40 mouse cellular contexts compared by ENCODE assay signal in genomic region chr16:38359857-38360256, GRCm38 (mm10). TPM values are rescaled to one million over a fixed set of nuclear protein-coding genes. Genes with fewer than 3 reads are reported as not detected.
DNase-seq lines count a peak whose midpoint lies in the region; ATAC-seq and TF ChIP-seq lines count a peak whose summit lies in the region.
"Had no signal": no experiment of that assay in that cellular context is flagged by ENCODE, and none has a peak within 500 bp of the region (broad histone marks: within the 10 kb centered on the region; RNA-seq: fewer than 3 reads in every experiment).

No protein-coding gene starts in this region.

- no peak for TF ChIP-seq RAD21 in MEL (IDR thresholded peaks at IDR 0.05; ENCODE audit: low read depth, low read length)

- no peak overlapping the region for H3K4me2 ChIP-seq in heart, postnatal 0 days (ENCODE audit: low read depth, low read length)
- H3K4me2 ChIP-seq in heart, embryonic 11.5 days: no peak overlapping the region
- H3K4me2 ChIP-seq in myocyte (ENCODE audit: low read depth): peak overlapping the region; percentile 39
- H3K4me2 ChIP-seq in midbrain, postnatal 0 days (ENCODE audit: low read depth, low read length, poor library complexity, severe bottlenecking): no peak overlapping the region
- no peak overlapping the region for H3K4me2 ChIP-seq in forebrain, embryonic 16.5 days (ENCODE audit: low read length)
- H3K4me2 ChIP-seq: hindbrain, embryonic 14.5 days; kidney, embryonic 15.5 days; limb, embryonic 13.5 days; liver, embryonic 13.5 days had no signal

- H3K4me3 ChIP-seq in heart, embryonic 10.5 days: no peak overlapping the region
- H3K4me3 ChIP-seq in heart, postnatal 0 days (ENCODE audit: low read depth, low read length): no peak overlapping the region
- H3K4me3 ChIP-seq in heart, embryonic 11.5 days (ENCODE audit: low read depth, low read length): no peak overlapping the region
- H3K4me3 ChIP-seq in MEL (ENCODE audit: control insufficient read depth in 1 of 2, insufficient read depth in 1 of 2, low read depth in 2 of 2, low read length in 2 of 2): no peak overlapping the region
- no peak overlapping the region for H3K4me3 ChIP-seq in myocyte
- no peak overlapping the region for H3K4me3 ChIP-seq in midbrain, postnatal 0 days (ENCODE audit: low read depth, low read length)
- H3K4me3 ChIP-seq in forebrain, embryonic 16.5 days (replicated peaks; ENCODE audit: low read length): no peak overlapping the region
- H3K4me3 ChIP-seq: erythroblast, embryonic 14.5 days; kidney, embryonic 15.5 days; layer of hippocampus, adult 2 months; limb, embryonic 13.5 days; liver, embryonic 13.5 days had no signal

- TF ChIP-seq POLR2A in MEL (IDR thresholded peaks at IDR 0.05; ENCODE audit: control insufficient read depth in 1 of 2, insufficient read depth in 1 of 2, low read depth in 1 of 2, low read length in 2 of 2, poor library complexity in 1 of 2): no peak
- no peak for TF ChIP-seq POLR2A in myocyte (IDR thresholded peaks at IDR 0.05; ENCODE audit: insufficient read length, low read depth)

- 65% methylated on average over 3 of the region's 3 CpGs for WGBS in heart, embryonic 10.5 days
- WGBS in heart, postnatal 0 days: 42% methylated on average over 3 of the region's 3 CpGs
- WGBS in heart, embryonic 11.5 days (ENCODE audit: insufficient replicate concordance): 56% methylated on average over 3 of the region's 3 CpGs
- WGBS in midbrain, postnatal 0 days: 80% methylated on average over 3 of the region's 3 CpGs
- 79% methylated on average over 3 of the region's 3 CpGs for WGBS in forebrain, embryonic 16.5 days

- H3K27ac ChIP-seq in heart, embryonic 10.5 days: peak overlapping the region; percentile 91; the same call in 1 of the 2 replicates
- H3K27ac ChIP-seq in heart, postnatal 0 days (ENCODE audit: low read depth): peak overlapping the region; percentile 99
- no peak overlapping the region for H3K27ac ChIP-seq in heart, embryonic 11.5 days (ENCODE audit: low read depth, low read length)
- no peak overlapping the region for H3K27ac ChIP-seq in MEL (ENCODE audit: control insufficient read depth, low read depth, low read length)
- H3K27ac ChIP-seq in midbrain, postnatal 0 days (ENCODE audit: low read depth, low read length): no peak overlapping the region
- H3K27ac ChIP-seq in forebrain, embryonic 16.5 days (ENCODE audit: low read length): no peak overlapping the region
- H3K27ac ChIP-seq: hindbrain, embryonic 14.5 days; kidney, embryonic 15.5 days; layer of hippocampus, adult 2 months; limb, embryonic 13.5 days; liver, embryonic 13.5 days had no signal

- peaks cover 13% of the 10 kb centered on the region; the same call in 1 of the 2 replicates for H3K36me3 ChIP-seq in heart, embryonic 10.5 days
- H3K36me3 ChIP-seq in heart, postnatal 0 days (replicated peaks; ENCODE audit: control insufficient read depth, insufficient read depth, low read length): 0 out of 2 replicates have a peak, but pooled peaks cover 2% of the 10 kb centered on the region
- 0 out of 2 replicates have a peak, but pooled peaks cover 3% of the 10 kb centered on the region for H3K36me3 ChIP-seq in heart, embryonic 11.5 days (ENCODE audit: control insufficient read depth, insufficient read depth, low read length)
- H3K36me3 ChIP-seq in MEL (ENCODE audit: control insufficient read depth in 1 of 2, insufficient read depth in 2 of 2, low read length in 2 of 2): peaks cover 0 to 33% of the 10 kb centered on the region in 2 experiments; a peak in 2 of 4 replicates
- H3K36me3 ChIP-seq in myocyte (ENCODE audit: control insufficient read depth, insufficient read depth): peaks cover 3% of the 10 kb centered on the region
- H3K36me3 ChIP-seq in midbrain, postnatal 0 days (ENCODE audit: insufficient read depth, low read length): no peaks in the 10 kb centered on the region
- H3K36me3 ChIP-seq in forebrain, embryonic 16.5 days (ENCODE audit: control insufficient read depth, insufficient read depth): no peaks in the 10 kb centered on the region
- H3K36me3 ChIP-seq: limb, embryonic 13.5 days had no signal

- no peaks in the 10 kb centered on the region for H3K9me3 ChIP-seq in heart, embryonic 10.5 days
- no peaks in the 10 kb centered on the region for H3K9me3 ChIP-seq in heart, postnatal 0 days (replicated peaks; ENCODE audit: control insufficient read depth, low read length)
- H3K9me3 ChIP-seq in heart, embryonic 11.5 days (replicated peaks; ENCODE audit: control insufficient read depth, low read length): no peaks in the 10 kb centered on the region
- H3K9me3 ChIP-seq in MEL (replicated peaks; ENCODE audit: insufficient read depth, low read length): no peaks in the 10 kb centered on the region
- H3K9me3 ChIP-seq in midbrain, postnatal 0 days (ENCODE audit: low read length): no peaks in the 10 kb centered on the region
- H3K9me3 ChIP-seq in forebrain, embryonic 16.5 days (ENCODE audit: control insufficient read depth, low read length): no peaks in the 10 kb centered on the region
- H3K9me3 ChIP-seq: kidney, embryonic 15.5 days; limb, embryonic 13.5 days; liver, embryonic 13.5 days had no signal

- H3ac ChIP-seq in myocyte (ENCODE audit: control insufficient read depth, insufficient read length): no peak overlapping the region

- DNase-seq in heart, embryonic 10.5 days (ENCODE audit: low spot score): no peak
- no peak for DNase-seq in heart, adult 8-10 months (ENCODE audit: low spot score)
- DNase-seq in heart, postnatal 0 days (ENCODE audit: low spot score): no peak
- peak; percentile 49 for DNase-seq in MEL (ENCODE audit: low read depth, low spot score)
- no peak for DNase-seq in midbrain, postnatal 0 days (ENCODE audit: low spot score)
- DNase-seq: adrenal gland, adult 2 months; adrenal gland, postnatal 36 days; cerebellum, adult 18-20 months; forebrain, postnatal 0 days; gastrocnemius, postnatal 10 days; kidney, adult 11 months; kidney, postnatal 36 days; liver, embryonic 13.5 days; lung, adult 18-20 months; lung, postnatal 4 days; right cerebral cortex, adult 18-20 months; right cerebral cortex, postnatal 4 days; thymus, adult 2 months; thymus, postnatal 36 days had no signal

- peaks cover 53% of the 10 kb centered on the region for H3K4me1 ChIP-seq in heart, embryonic 10.5 days
- peaks cover 25% of the 10 kb centered on the region for H3K4me1 ChIP-seq in heart, postnatal 0 days (ENCODE audit: control insufficient read depth, insufficient read depth)
- peaks cover 34% of the 10 kb centered on the region for H3K4me1 ChIP-seq in heart, embryonic 11.5 days (ENCODE audit: control insufficient read depth, insufficient read depth, low read length)
- H3K4me1 ChIP-seq in MEL (ENCODE audit: control insufficient read depth in 1 of 2, insufficient read depth in 2 of 2, low read length in 2 of 2): peaks cover 32 to 36% of the 10 kb centered on the region in 2 experiments
- no peaks in the 10 kb centered on the region for H3K4me1 ChIP-seq in midbrain, postnatal 0 days (ENCODE audit: insufficient read depth, low read length)
- no peaks in the 10 kb centered on the region for H3K4me1 ChIP-seq in forebrain, embryonic 16.5 days (replicated peaks; ENCODE audit: control insufficient read depth, insufficient read depth, low read length)

- no peak for TF ChIP-seq CTCF in heart, postnatal 0 days (IDR thresholded peaks at IDR 0.05; ENCODE audit: low read depth)
- TF ChIP-seq CTCF in MEL (IDR thresholded peaks at IDR 0.05 in 2 of 3, conservative IDR thresholded peaks at IDR 0.05 in 1 of 3; ENCODE audit: control insufficient read depth in 1 of 3, insufficient read depth in 1 of 3, low read depth in 2 of 3, low read length in 3 of 3, poor library complexity in 1 of 3, severe bottlenecking in 1 of 3): no peak
- no peak for TF ChIP-seq CTCF in midbrain, postnatal 0 days (IDR thresholded peaks at IDR 0.05)

- H3K79me2 ChIP-seq in MEL (ENCODE audit: control insufficient read depth, insufficient read depth, low read length, poor library complexity) (no peaks in the 10 kb centered on the region), myocyte (ENCODE audit: control insufficient read depth, insufficient read depth) (no peaks in the 10 kb centered on the region)

- H3K27me3 ChIP-seq in heart, embryonic 10.5 days (ENCODE audit: insufficient read depth, poor library complexity, severe bottlenecking): no peaks in the 10 kb centered on the region
- no peaks in the 10 kb centered on the region for H3K27me3 ChIP-seq in heart, postnatal 0 days (ENCODE audit: control insufficient read depth, insufficient read depth, low read length)
- H3K27me3 ChIP-seq in heart, embryonic 11.5 days (ENCODE audit: control insufficient read depth, insufficient read depth, low read length): no peaks in the 10 kb centered on the region
- H3K27me3 ChIP-seq in MEL (ENCODE audit: control insufficient read depth in 1 of 2, insufficient read depth in 2 of 2, low read length in 2 of 2) (no peaks in the 10 kb centered on the region), myocyte (ENCODE audit: control insufficient read depth, insufficient read depth, insufficient read length) (no peaks in the 10 kb centered on the region)
- H3K27me3 ChIP-seq in midbrain, postnatal 0 days (ENCODE audit: insufficient read depth, low read length): no peaks in the 10 kb centered on the region
- H3K27me3 ChIP-seq in forebrain, embryonic 16.5 days (replicated peaks; ENCODE audit: control insufficient read depth, insufficient read depth, low read length): no peaks in the 10 kb centered on the region
- H3K27me3 ChIP-seq: kidney, embryonic 15.5 days; limb, embryonic 13.5 days; liver, embryonic 13.5 days had no signal

- H3K9ac ChIP-seq in heart, postnatal 0 days (replicated peaks; ENCODE audit: low read depth, low read length): peak overlapping the region; percentile 9; the same call in 1 of the 2 replicates
- no peak overlapping the region for H3K9ac ChIP-seq in heart, embryonic 11.5 days (ENCODE audit: low read depth, low read length)
- H3K9ac ChIP-seq in MEL (ENCODE audit: control insufficient read depth, low read depth, low read length, poor library complexity, severe bottlenecking): no peak overlapping the region
- H3K9ac ChIP-seq in midbrain, postnatal 0 days (replicated peaks; ENCODE audit: low read length, poor library complexity, severe bottlenecking): no peak overlapping the region
- no peak overlapping the region for H3K9ac ChIP-seq in forebrain, embryonic 16.5 days (replicated peaks; ENCODE audit: low read depth, low read length)
- H3K9ac ChIP-seq: forebrain, postnatal 0 days; hindbrain, embryonic 14.5 days; kidney, embryonic 15.5 days; limb, embryonic 13.5 days; liver, embryonic 13.5 days had no signal

- ATAC-seq in heart, postnatal 0 days (ENCODE audit: insufficient read depth, low read depth): no peak
- no peak for ATAC-seq in heart, embryonic 11.5 days (replicated peaks; ENCODE audit: insufficient number of reproducible peaks, low FRiP score, low TSS enrichment)
- ATAC-seq in midbrain, postnatal 0 days (ENCODE audit: low FRiP score): no peak
- no peak for ATAC-seq in forebrain, embryonic 16.5 days
- ATAC-seq: forebrain, postnatal 0 days; lung, postnatal 0 days had no signal

- TF ChIP-seq EP300 in heart, postnatal 0 days (IDR thresholded peaks at IDR 0.05; ENCODE audit: low read depth): no peak
- TF ChIP-seq EP300 in MEL (IDR thresholded peaks at IDR 0.05; ENCODE audit: low read depth in 1 of 2, low read length in 2 of 2): peak; percentile 47 to 61; a peak in 3 of 4 replicates

RNA-seq across cellular contexts. Expression of gene Popdc2, which starts 2.2 kb away (rescaled TPM):
- polyA plus RNA-seq in heart, embryonic 10.5 days (2016; fragmentation: Nextera tagmentation; extraction: Ambion mirVana): 230 and 378 TPM in 2 replicates
- 100 to 1,000 TPM; 451 to 631 (median 553) TPM for total RNA-seq in heart, adult 8-10 months (2022)
- total RNA-seq in heart, postnatal 0 days (2014; rRNA removed; ENCODE audit: low replicate concordance): 982 and 1,104 TPM in 2 replicates
- polyA plus RNA-seq in heart, postnatal 0 days (2015; fragmentation: Nextera tagmentation; extraction: Ambion mirVana): 564 and 675 TPM in 2 replicates
- polyA plus RNA-seq in heart, embryonic 11.5 days (2014; fragmentation: Nextera tagmentation; extraction: Ambion mirVana): 292 and 312 TPM in 2 replicates
- 15.2 and 17.5 TPM in 2 replicates for total RNA-seq in MEL (2012; rRNA removed)
- polyA plus RNA-seq in MEL (2012; ENCODE audit: insufficient read depth in 1 of 2, insufficient read length in 2 of 2, low read depth in 1 of 2, low replicate concordance in 2 of 2, missing spikeins in 1 of 2) (10 to 100 TPM in 1 of 2 experiments, not detected in 1; 45.4 TPM), myocyte (2012; fragmentation: generic; extraction: Trizol) (10.5 TPM)
- 1.5 TPM in 2 replicates for total RNA-seq in midbrain, postnatal 0 days (2014; rRNA removed)
- polyA plus RNA-seq in midbrain, postnatal 0 days (2015; fragmentation: Nextera tagmentation; extraction: Ambion mirVana): 0.49 and 0.69 TPM in 2 replicates
- polyA plus RNA-seq in forebrain, embryonic 16.5 days (2015; fragmentation: Nextera tagmentation; extraction: Ambion mirVana): 0.31 and 0.51 TPM in 2 replicates
- total RNA-seq: granulocyte monocyte progenitor cell, adult 5-6 weeks had no signal

RNA-seq across cellular contexts. Expression of gene Gm21987, which starts 13.0 kb away (rescaled TPM):
- polyA plus RNA-seq in heart, embryonic 10.5 days (2016; fragmentation: Nextera tagmentation; extraction: Ambion mirVana): 1.3 and 4.6 TPM in 2 replicates
- total RNA-seq in heart, adult 8-10 months (2022): not detected
- total RNA-seq in heart, postnatal 0 days (2014; rRNA removed; ENCODE audit: low replicate concordance): not detected in 2 replicates
- polyA plus RNA-seq in heart, postnatal 0 days (2015; fragmentation: Nextera tagmentation; extraction: Ambion mirVana): 5.1 and 6.2 TPM in 2 replicates
- polyA plus RNA-seq in heart, embryonic 11.5 days (2014; fragmentation: Nextera tagmentation; extraction: Ambion mirVana): 2.4 and 3.4 TPM in 2 replicates
- not detected in 2 replicates for total RNA-seq in MEL (2012; rRNA removed)
- not detected for polyA plus RNA-seq in MEL (2012; ENCODE audit: insufficient read depth in 1 of 2, insufficient read length in 2 of 2, low read depth in 1 of 2, low replicate concordance in 2 of 2, missing spikeins in 1 of 2)
- polyA plus RNA-seq in myocyte (2012; fragmentation: generic; extraction: Trizol): 0.16 TPM
- not detected in 2 replicates for total RNA-seq in midbrain, postnatal 0 days (2014; rRNA removed)
- not detected in 2 replicates for polyA plus RNA-seq in midbrain, postnatal 0 days (2015; fragmentation: Nextera tagmentation; extraction: Ambion mirVana)
- not detected in 2 replicates for polyA plus RNA-seq in forebrain, embryonic 16.5 days (2015; fragmentation: Nextera tagmentation; extraction: Ambion mirVana)
- total RNA-seq: forebrain, postnatal 0 days; gastrocnemius, postnatal 10 days; granulocyte monocyte progenitor cell, adult 5-6 weeks; hematopoietic stem cell, adult 5-6 weeks; layer of hippocampus, adult 2 months; left cerebral cortex, adult 8-10 months; left cerebral cortex, postnatal 36 days; neutrophil, adult 5-6 weeks had no signal
- polyA plus RNA-seq: adrenal gland, adult 2 months; brain, embryonic 14.5 days; cortical plate, adult 2 months; embryonic facial prominence, embryonic 14.5 days; forebrain, embryonic 11.5 days; forebrain, postnatal 0 days; hindbrain, embryonic 14.5 days; kidney, embryonic 15.5 days; limb, embryonic 13.5 days; liver, embryonic 13.5 days; lung, postnatal 0 days; midbrain, embryonic 14.5 days; neural tube, embryonic 11.5 days; spleen, adult 2 months; thymus, adult 2 months had no signal

RNA-seq across cellular contexts. Expression of gene Cox17, which starts 13.1 kb away (rescaled TPM):
- 287 and 339 TPM in 2 replicates for polyA plus RNA-seq in heart, embryonic 10.5 days (2016; fragmentation: Nextera tagmentation; extraction: Ambion mirVana)
- total RNA-seq in heart, adult 8-10 months (2022): 100 to 1,000 TPM; 269 to 387 (median 331) TPM
- total RNA-seq in heart, postnatal 0 days (2014; rRNA removed; ENCODE audit: low replicate concordance): 84.7 and 177 TPM in 2 replicates
- polyA plus RNA-seq in heart, postnatal 0 days (2015; fragmentation: Nextera tagmentation; extraction: Ambion mirVana): 579 and 627 TPM in 2 replicates
- polyA plus RNA-seq in heart, embryonic 11.5 days (2014; fragmentation: Nextera tagmentation; extraction: Ambion mirVana): 289 and 314 TPM in 2 replicates
- 293 and 295 TPM in 2 replicates for total RNA-seq in MEL (2012; rRNA removed)
- polyA plus RNA-seq in MEL (2012; ENCODE audit: insufficient read depth in 1 of 2, insufficient read length in 2 of 2, low read depth in 1 of 2, low replicate concordance in 2 of 2, missing spikeins in 1 of 2) (100 to 1,000 TPM in 1 of 2 experiments, not detected in 1; 269 TPM), myocyte (2012; fragmentation: generic; extraction: Trizol) (653 TPM)
- 14.5 and 15.0 TPM in 2 replicates for total RNA-seq in midbrain, postnatal 0 days (2014; rRNA removed)
- polyA plus RNA-seq in midbrain, postnatal 0 days (2015; fragmentation: Nextera tagmentation; extraction: Ambion mirVana): 65.3 and 66.1 TPM in 2 replicates
- polyA plus RNA-seq in forebrain, embryonic 16.5 days (2015; fragmentation: Nextera tagmentation; extraction: Ambion mirVana): 85.4 and 88.6 TPM in 2 replicates

RNA-seq across cellular contexts. Expression of gene Maats1, which starts 17.9 kb away (rescaled TPM):
- 0.06 and 0.12 TPM in 2 replicates for polyA plus RNA-seq in heart, embryonic 10.5 days (2016; fragmentation: Nextera tagmentation; extraction: Ambion mirVana)
- total RNA-seq in heart, adult 8-10 months (2022): not detected
- not detected in 2 replicates for total RNA-seq in heart, postnatal 0 days (2014; rRNA removed; ENCODE audit: low replicate concordance)
- polyA plus RNA-seq in heart, postnatal 0 days (2015; fragmentation: Nextera tagmentation; extraction: Ambion mirVana): 0.10 and 0.15 TPM in 2 replicates
- polyA plus RNA-seq in heart, embryonic 11.5 days (2014; fragmentation: Nextera tagmentation; extraction: Ambion mirVana): 0.21 TPM in 1 of 2 replicates, not detected in the other
- 0.10 TPM in 1 of 2 replicates, not detected in the other for total RNA-seq in MEL (2012; rRNA removed)
- polyA plus RNA-seq in MEL (2012; ENCODE audit: insufficient read depth in 1 of 2, insufficient read length in 2 of 2, low read depth in 1 of 2, low replicate concordance in 2 of 2, missing spikeins in 1 of 2) (under 1 TPM in 1 of 2 experiments, not detected in 1; 0.03 TPM), myocyte (2012; fragmentation: generic; extraction: Trizol) (1.1 TPM)
- total RNA-seq in midbrain, postnatal 0 days (2014; rRNA removed): 1.2 and 2.1 TPM in 2 replicates
- 1.0 and 1.5 TPM in 2 replicates for polyA plus RNA-seq in midbrain, postnatal 0 days (2015; fragmentation: Nextera tagmentation; extraction: Ambion mirVana)
- polyA plus RNA-seq in forebrain, embryonic 16.5 days (2015; fragmentation: Nextera tagmentation; extraction: Ambion mirVana): 0.43 and 0.66 TPM in 2 replicates
- total RNA-seq: granulocyte monocyte progenitor cell, adult 5-6 weeks; hematopoietic stem cell, adult 5-6 weeks; neutrophil, adult 5-6 weeks had no signal
- polyA plus RNA-seq: adrenal gland, adult 2 months; erythroblast, embryonic 14.5 days; liver, embryonic 13.5 days had no signal

Comparison
In these comparisons a context has a peak if more than half of its experiments do, and no peak if none do; other contexts are left out.
1. H3K27ac ChIP-seq: peak in heart, embryonic 10.5 days (single experiment) and heart, postnatal 0 days (single experiment); none in heart, embryonic 11.5 days (single experiment), MEL (single experiment), midbrain, postnatal 0 days (single experiment) and forebrain, embryonic 16.5 days (single experiment).